Mouse (Mus musculus): ENCODE data around the gene Nfkb1.

Gene Nfkb1

GRCm38 (mm10) chr3:135629830-135630355 lies 61.5 kb downstream of the Nfkb1 start:
- no peak for DNase-seq

- peak; percentile 54 for DNase-seq
Measured at GRCm38 (mm10) chr3:135628706-135629169, 62.6 kb downstream of the Nfkb1 start.

- no peak for DNase-seq
Measured at GRCm38 (mm10) chr3:135628000-135628705, 63.2 kb downstream of the Nfkb1 start.

GRCm38 (mm10) chr3:135625290-135625689 lies 66.1 kb downstream of the Nfkb1 start:
- DNase-seq: no peak

GRCm38 (mm10) chr3:135616730-135617129 lies 74.6 kb downstream of the Nfkb1 start:
- no peak for DNase-seq

- no peak for DNase-seq
Measured at GRCm38 (mm10) chr3:135614376-135614775, 77.0 kb downstream of the Nfkb1 start.

- DNase-seq: no peak
Measured at GRCm38 (mm10) chr3:135610221-135610620, 81.1 kb downstream of the Nfkb1 start.

- peak; percentile 27 for DNase-seq
Measured at GRCm38 (mm10) chr3:135607660-135608473, 83.5 kb downstream of the Nfkb1 start.

GRCm38 (mm10) chr3:135607021-135607420 lies 84.3 kb downstream of the Nfkb1 start:
- DNase-seq: no peak

- no peak for DNase-seq
Measured at GRCm38 (mm10) chr3:135606592-135606991, 84.8 kb downstream of the Nfkb1 start.

GRCm38 (mm10) chr3:135605474-135605873 lies 85.9 kb downstream of the Nfkb1 start:
- DNase-seq: no peak

- DNase-seq: no peak
Measured at GRCm38 (mm10) chr3:135604626-135605417, 86.5 kb downstream of the Nfkb1 start.

GRCm38 (mm10) chr3:135602731-135603130 lies 88.6 kb downstream of the Nfkb1 start:
- no peak for DNase-seq

GRCm38 (mm10) chr3:135598355-135598754 lies 93.0 kb downstream of the Nfkb1 start:
- DNase-seq: no peak

GRCm38 (mm10) chr3:135597014-135597413 lies 94.3 kb downstream of the Nfkb1 start:
- DNase-seq: peak; percentile 25

- DNase-seq: no peak
Measured at GRCm38 (mm10) chr3:135594238-135594917, 97.0 kb downstream of the Nfkb1 start.

- no peak for DNase-seq
Measured at GRCm38 (mm10) chr3:135592011-135592410, 99.3 kb downstream of the Nfkb1 start.

- DNase-seq: no peak
Measured at GRCm38 (mm10) chr3:135591376-135591775, 100.0 kb downstream of the Nfkb1 start.

GRCm38 (mm10) chr3:135590471-135590870 lies 100.9 kb downstream of the Nfkb1 start:
- no peak for DNase-seq

GRCm38 (mm10) chr3:135586471-135586880 lies 104.9 kb downstream of the Nfkb1 start:
- peak; percentile 23 for DNase-seq

GRCm38 (mm10) chr3:135586060-135586459 lies 105.3 kb downstream of the Nfkb1 start:
- DNase-seq: no peak

- no peak for DNase-seq
Measured at GRCm38 (mm10) chr3:135585482-135585881, 105.9 kb downstream of the Nfkb1 start.
